Mouse (Mus musculus) thymus, postnatal 0 days (tissue): Measurements from ENCODE around the gene Zfp954. TPM values are rescaled to one million over a fixed set of nuclear protein-coding genes. Genes with fewer than 3 reads are reported as not detected.
"Not testable (repeated sequence)": the region's sequence is repeated elsewhere in the genome, so short reads cannot be mapped to it uniquely, and the experiment has no call there.

Source experiments
- DNase-seq: peaks from one replicate; pipeline ENCODE4 v3.0.0-alpha.2; 2015; ENCODE audit warnings: low spot score
- polyA plus RNA-seq: library from polyadenylated mRNA; unstranded; fragments of >200 nt; fragmentation: Nextera tagmentation; extraction: Ambion mirVana; gene quantifications from 2 replicates; pipeline ENCODE4 v1.2.1, GENCODE M21; 2015

Zfp954 gene
- 13.8 and 17.3 TPM in 2 replicates for polyA plus RNA-seq

- DNase-seq: peak; percentile 85
Observed at GRCm38 (mm10) chr7:7120921-7121601, at the start of gene Zfp954. Zfp954 (minus strand) TSS chr7:7121488.

- no peak for DNase-seq
Observed at GRCm38 (mm10) chr7:7145991-7146608, 24.8 kb upstream of the Zfp954 start.

DNA sequence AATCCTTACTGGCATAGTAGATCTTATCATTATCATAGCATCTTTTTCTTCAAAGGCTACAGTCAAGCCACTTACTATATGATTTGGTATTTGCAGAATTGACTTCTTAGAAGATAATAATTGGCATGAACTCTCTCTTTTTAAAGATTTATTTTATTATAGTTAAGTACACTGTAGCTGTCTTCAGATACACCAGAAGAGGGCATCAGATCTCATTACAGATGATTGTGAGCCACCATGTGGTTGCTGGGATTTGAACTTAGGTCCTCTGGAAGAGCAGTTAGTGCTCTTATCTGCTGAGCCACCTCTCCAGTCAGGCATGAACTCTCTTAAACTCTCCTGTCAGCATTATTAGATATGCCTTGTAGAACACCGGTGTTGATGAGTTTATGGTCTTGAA, 22.9 kb upstream of the Zfp954 start:
- no peak for DNase-seq

DNA sequence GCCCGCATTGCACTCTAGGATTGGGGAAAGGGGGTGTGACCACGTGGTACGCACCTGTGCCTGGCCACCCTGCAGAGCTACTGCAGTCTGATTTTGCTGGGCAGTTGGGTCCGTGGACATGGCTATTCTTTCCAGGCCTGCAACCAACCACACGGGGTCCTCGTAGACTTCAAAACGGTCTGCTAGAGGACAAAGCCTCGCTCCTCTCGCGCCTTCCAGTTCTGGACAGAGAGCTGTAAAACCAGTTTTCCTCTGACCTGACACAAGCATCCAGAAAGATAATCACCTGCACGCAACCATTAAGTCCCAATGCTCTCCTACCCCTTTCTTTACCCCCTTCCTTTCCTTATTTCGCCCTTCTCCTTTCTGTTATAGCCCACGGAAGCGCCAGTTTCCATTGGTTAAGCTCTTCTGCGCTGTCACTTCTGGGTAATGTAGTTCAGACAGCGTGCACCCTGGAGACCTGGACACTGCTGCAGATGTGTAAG, 15.1 kb upstream of the Zfp954 start, which contains the start of gene Zfp773:
TSS of gene Zfp773 (minus strand) at position 377 of the 488 bp plus-strand sequence.
- DNase-seq: peak; percentile 50

DNA sequence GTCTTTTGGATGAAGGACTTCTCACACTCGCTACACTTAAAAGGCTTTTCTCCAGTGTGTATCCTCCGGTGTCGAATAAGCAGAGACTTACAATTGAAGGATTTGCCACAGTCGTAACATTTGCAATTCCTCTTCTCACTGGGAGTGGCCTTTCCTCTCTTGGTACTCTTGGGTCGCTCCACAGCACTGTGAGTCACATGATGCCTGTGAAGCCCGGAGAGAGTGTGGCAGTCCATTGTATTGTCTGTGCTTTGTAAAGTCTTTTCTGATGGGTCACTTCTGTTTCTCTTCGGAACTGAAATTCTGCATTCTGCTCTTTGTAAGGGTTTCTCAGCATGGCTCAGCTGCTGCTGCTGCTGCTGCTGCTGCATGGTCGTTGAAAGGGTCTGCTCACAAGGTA, 11.5 kb upstream of the Zfp954 start:
- no peak for DNase-seq

DNA sequence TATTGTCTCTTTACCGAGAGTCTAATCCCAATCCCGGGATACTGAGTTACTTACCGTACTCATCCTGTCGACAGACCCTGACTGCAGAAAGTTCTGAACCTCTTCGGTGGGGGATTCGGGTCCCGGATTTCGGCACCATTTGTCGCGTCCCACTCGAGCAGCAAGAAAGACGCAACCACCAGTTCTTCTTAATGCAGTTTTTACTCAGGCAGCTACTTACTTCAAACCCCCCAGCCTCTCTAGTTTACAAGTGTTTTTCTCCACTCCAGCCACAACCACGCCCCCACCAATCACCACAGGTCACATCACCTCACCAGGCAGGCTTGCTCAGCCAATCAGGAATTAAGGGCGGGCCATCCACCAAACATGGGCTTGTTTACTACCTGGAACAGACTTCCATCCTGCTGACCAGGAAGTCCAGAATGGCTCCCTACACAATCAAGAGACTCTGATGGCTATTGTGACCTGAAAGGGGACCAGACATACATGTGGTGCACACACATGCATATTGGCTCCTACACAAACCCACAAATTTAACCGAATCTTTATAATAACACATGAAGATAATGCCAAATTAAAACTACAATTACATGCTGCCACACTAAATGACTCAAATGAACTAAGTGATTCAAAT, 9.3 kb upstream of the Zfp954 start:
- DNase-seq: not testable (repeated sequence)

- no peak for DNase-seq
Observed at GRCm38 (mm10) chr7:7121602-7121980, 303 bp upstream of the Zfp954 start.

- DNase-seq: no peak
Observed at GRCm38 (mm10) chr7:7118441-7118840, 2.8 kb downstream of the Zfp954 start.

- no peak for DNase-seq
Observed at GRCm38 (mm10) chr7:7108501-7108900, 12.8 kb downstream of the Zfp954 start.

Other genes with a start within 250 kb of the Zfp954 start
- gene Aurkc, start 126.2 kb downstream of the Zfp954 start, polyA plus RNA-seq: not detected in 2 replicates
- gene Zfp773, start 15.3 kb upstream of the Zfp954 start, polyA plus RNA-seq: 2.3 TPM in 2 replicates
- 1.2 and 1.5 TPM in 2 replicates for gene Zfp418, start 49.8 kb upstream of the Zfp954 start, polyA plus RNA-seq
- gene Zfp772, start 88.5 kb upstream of the Zfp954 start, polyA plus RNA-seq: 3.9 and 4.0 TPM in 2 replicates
- gene Vmn2r29, start 125.8 kb upstream of the Zfp954 start, polyA plus RNA-seq: 0.13 TPM in 1 of 2 replicates, not detected in the other
- 0.41 and 0.85 TPM in 2 replicates for gene Gm45844, start 156.8 kb upstream of the Zfp954 start, polyA plus RNA-seq
- 39.0 and 42.6 TPM in 2 replicates for gene Clcn4, start 179.4 kb upstream of the Zfp954 start, polyA plus RNA-seq
- gene Vmn2r30, start 216.1 kb upstream of the Zfp954 start, polyA plus RNA-seq: not detected in 2 replicates